Mouse (Mus musculus): ENCODE data around the gene Mdn1. TPM values are rescaled to one million over a fixed set of nuclear protein-coding genes. Genes with fewer than 3 reads are reported as not detected.

Mdn1 gene
- total RNA-seq (2017): 79.4 and 101 TPM in 2 replicates

- ATAC-seq (replicated peaks in 1 of 2; ENCODE audit: insufficient read depth in 1 of 2, low FRiP score in 2 of 2, low TSS enrichment in 1 of 2, low read depth in 1 of 2, poor library complexity in 2 of 2, severe bottlenecking in 2 of 2): peak; percentile 89 to 98
Measured at GRCm38 (mm10) chr4:32656918-32657662, at the start of gene Mdn1. Mdn1 (plus strand) TSS chr4:32657119.

GRCm38 (mm10) chr4:32615034-32615881 lies 41.7 kb upstream of the Mdn1 start, which contains the start of gene Casp8ap2:
Casp8ap2 (plus strand) TSS chr4:32615451.
- peak; percentile 97 to 99 for ATAC-seq (replicated peaks in 1 of 2; ENCODE audit: insufficient read depth in 1 of 2, low FRiP score in 2 of 2, low TSS enrichment in 1 of 2, low read depth in 1 of 2, poor library complexity in 2 of 2, severe bottlenecking in 2 of 2)

- no peak for ATAC-seq (replicated peaks in 1 of 2; ENCODE audit: insufficient read depth in 1 of 2, low FRiP score in 2 of 2, low TSS enrichment in 1 of 2, low read depth in 1 of 2, poor library complexity in 2 of 2, severe bottlenecking in 2 of 2)
Measured at GRCm38 (mm10) chr4:32621637-32622036, 35.3 kb upstream of the Mdn1 start.

- ATAC-seq (replicated peaks in 1 of 2; ENCODE audit: insufficient read depth in 1 of 2, low FRiP score in 2 of 2, low TSS enrichment in 1 of 2, low read depth in 1 of 2, poor library complexity in 2 of 2, severe bottlenecking in 2 of 2): no peak
Measured at GRCm38 (mm10) chr4:32651669-32652068, 5.2 kb upstream of the Mdn1 start.

- 0 out of 4 replicates have a peak, but pooled peaks have one; percentile 10 to 14 for ATAC-seq (replicated peaks in 1 of 2; ENCODE audit: insufficient read depth in 1 of 2, low FRiP score in 2 of 2, low TSS enrichment in 1 of 2, low read depth in 1 of 2, poor library complexity in 2 of 2, severe bottlenecking in 2 of 2)
Measured at GRCm38 (mm10) chr4:32656146-32656904, 594 bp upstream of the Mdn1 start.

GRCm38 (mm10) chr4:32665843-32666242 lies 8.9 kb downstream of the Mdn1 start:
- no peak for ATAC-seq (replicated peaks in 1 of 2; ENCODE audit: insufficient read depth in 1 of 2, low FRiP score in 2 of 2, low TSS enrichment in 1 of 2, low read depth in 1 of 2, poor library complexity in 2 of 2, severe bottlenecking in 2 of 2)

GRCm38 (mm10) chr4:32668291-32668690 lies 11.4 kb downstream of the Mdn1 start:
- ATAC-seq (replicated peaks in 1 of 2; ENCODE audit: insufficient read depth in 1 of 2, low FRiP score in 2 of 2, low TSS enrichment in 1 of 2, low read depth in 1 of 2, poor library complexity in 2 of 2, severe bottlenecking in 2 of 2): no peak

GRCm38 (mm10) chr4:32669825-32670224 lies 12.9 kb downstream of the Mdn1 start:
- 0 out of 4 replicates have a peak, but pooled peaks of 1 of the 2 experiments have one; percentile 27 for ATAC-seq (replicated peaks in 1 of 2; ENCODE audit: insufficient read depth in 1 of 2, low FRiP score in 2 of 2, low TSS enrichment in 1 of 2, low read depth in 1 of 2, poor library complexity in 2 of 2, severe bottlenecking in 2 of 2)

GRCm38 (mm10) chr4:32674025-32674424 lies 17.1 kb downstream of the Mdn1 start:
- no peak for ATAC-seq (replicated peaks in 1 of 2; ENCODE audit: insufficient read depth in 1 of 2, low FRiP score in 2 of 2, low TSS enrichment in 1 of 2, low read depth in 1 of 2, poor library complexity in 2 of 2, severe bottlenecking in 2 of 2)

- ATAC-seq (replicated peaks in 1 of 2; ENCODE audit: insufficient read depth in 1 of 2, low FRiP score in 2 of 2, low TSS enrichment in 1 of 2, low read depth in 1 of 2, poor library complexity in 2 of 2, severe bottlenecking in 2 of 2): no peak
Measured at GRCm38 (mm10) chr4:32677471-32677870, 20.6 kb downstream of the Mdn1 start.

- ATAC-seq (replicated peaks in 1 of 2; ENCODE audit: insufficient read depth in 1 of 2, low FRiP score in 2 of 2, low TSS enrichment in 1 of 2, low read depth in 1 of 2, poor library complexity in 2 of 2, severe bottlenecking in 2 of 2): no peak
Measured at GRCm38 (mm10) chr4:32680843-32681242, 23.9 kb downstream of the Mdn1 start.

GRCm38 (mm10) chr4:32682471-32682870 lies 25.6 kb downstream of the Mdn1 start:
- no peak for ATAC-seq (replicated peaks in 1 of 2; ENCODE audit: insufficient read depth in 1 of 2, low FRiP score in 2 of 2, low TSS enrichment in 1 of 2, low read depth in 1 of 2, poor library complexity in 2 of 2, severe bottlenecking in 2 of 2)

GRCm38 (mm10) chr4:32683061-32683582 lies 26.2 kb downstream of the Mdn1 start:
- ATAC-seq (replicated peaks in 1 of 2; ENCODE audit: insufficient read depth in 1 of 2, low FRiP score in 2 of 2, low TSS enrichment in 1 of 2, low read depth in 1 of 2, poor library complexity in 2 of 2, severe bottlenecking in 2 of 2): no peak

GRCm38 (mm10) chr4:32717733-32718132 lies 60.8 kb downstream of the Mdn1 start:
- no peak for ATAC-seq (replicated peaks in 1 of 2; ENCODE audit: insufficient read depth in 1 of 2, low FRiP score in 2 of 2, low TSS enrichment in 1 of 2, low read depth in 1 of 2, poor library complexity in 2 of 2, severe bottlenecking in 2 of 2)

GRCm38 (mm10) chr4:32745394-32745793 lies 88.5 kb downstream of the Mdn1 start:
- no peak for ATAC-seq (replicated peaks in 1 of 2; ENCODE audit: insufficient read depth in 1 of 2, low FRiP score in 2 of 2, low TSS enrichment in 1 of 2, low read depth in 1 of 2, poor library complexity in 2 of 2, severe bottlenecking in 2 of 2)

GRCm38 (mm10) chr4:32748396-32748795 lies 91.5 kb downstream of the Mdn1 start:
- no peak for ATAC-seq (replicated peaks in 1 of 2; ENCODE audit: insufficient read depth in 1 of 2, low FRiP score in 2 of 2, low TSS enrichment in 1 of 2, low read depth in 1 of 2, poor library complexity in 2 of 2, severe bottlenecking in 2 of 2)

GRCm38 (mm10) chr4:32750711-32751110 lies 93.8 kb downstream of the Mdn1 start:
- ATAC-seq (replicated peaks in 1 of 2; ENCODE audit: insufficient read depth in 1 of 2, low FRiP score in 2 of 2, low TSS enrichment in 1 of 2, low read depth in 1 of 2, poor library complexity in 2 of 2, severe bottlenecking in 2 of 2): no peak
